Mouse (Mus musculus): ENCODE data around the gene Dvl1. TPM values are rescaled to one million over a fixed set of nuclear protein-coding genes. Genes with fewer than 3 reads are reported as not detected.

The Dvl1 gene
- polyA plus RNA-seq, 1 experiment from 2014 or later, result 11.0 TPM

GRCm38 (mm10) chr4:155837404-155838010, 9.7 kb upstream of the Dvl1 start:
- Histone ChIP-seq H3K4me3 (ENCODE audit: low read depth, low read length) (no peak overlapping the region), H3K36me3 (ENCODE audit: control insufficient read depth, insufficient read depth, low read length) (0 out of 2 replicates have a peak, but pooled peaks cover 5% of the 10 kb centered on the region), H3K9ac (ENCODE audit: low read depth, low read length) (no peak overlapping the region), H3K27ac (ENCODE audit: low read depth, low read length) (0 out of 2 replicates have a peak overlapping the region, but pooled peaks have one; percentile 8), H3K4me1 (replicated peaks; ENCODE audit: control insufficient read depth, insufficient read depth, low read length) (peaks cover 39% of the 10 kb centered on the region), H3K4me2 (no peak overlapping the region), H3K9me3 (ENCODE audit: control insufficient read depth, low read length) (no peaks in the 10 kb centered on the region), H3K27me3 (replicated peaks; ENCODE audit: control insufficient read depth, insufficient read depth, low read length) (peaks cover 8% of the 10 kb centered on the region)
- WGBS, result 41% methylated on average over 11 of the region's 11 CpGs
- ATAC-seq (replicated peaks; ENCODE audit: low FRiP score) (no peak), DNase-seq (ENCODE audit: low spot score) (no peak)

GRCm38 (mm10) chr4:155838187-155839153, 8.7 kb upstream of the Dvl1 start:
- no peak for DNase-seq (ENCODE audit: low spot score)
- H3K36me3 ChIP-seq (ENCODE audit: control insufficient read depth, insufficient read depth, low read length), result 0 out of 2 replicates have a peak, but pooled peaks cover 5% of the 10 kb centered on the region
- WGBS, result 46% methylated on average over 8 of the region's 8 CpGs
- ATAC-seq (replicated peaks; ENCODE audit: low FRiP score), result no peak
- H3K4me3 ChIP-seq (ENCODE audit: low read depth, low read length), result no peak overlapping the region
- H3K9me3 ChIP-seq (ENCODE audit: control insufficient read depth, low read length), result no peaks in the 10 kb centered on the region
- peaks cover 8% of the 10 kb centered on the region for H3K27me3 ChIP-seq (replicated peaks; ENCODE audit: control insufficient read depth, insufficient read depth, low read length)
- peaks cover 32% of the 10 kb centered on the region for H3K4me1 ChIP-seq (replicated peaks; ENCODE audit: control insufficient read depth, insufficient read depth, low read length)
- no peak overlapping the region for H3K4me2 ChIP-seq
- H3K27ac ChIP-seq (ENCODE audit: low read depth, low read length), result no peak overlapping the region
- H3K9ac ChIP-seq (ENCODE audit: low read depth, low read length), result no peak overlapping the region

- ATAC-seq (replicated peaks; ENCODE audit: low FRiP score) (peak; percentile 60), DNase-seq (ENCODE audit: low spot score) (peak; percentile 71)
- no peak within 1 kb of the TSS for H3K27ac ChIP-seq (ENCODE audit: low read depth, low read length)
- 8% methylated on average over 16 of the region's 16 CpGs for WGBS
- H3K4me1 ChIP-seq (replicated peaks; ENCODE audit: control insufficient read depth, insufficient read depth, low read length), result peaks cover 24% of the 10 kb centered on the region
- 0 out of 2 replicates have a peak, but pooled peaks cover 3% of the 10 kb centered on the region for H3K36me3 ChIP-seq (ENCODE audit: control insufficient read depth, insufficient read depth, low read length)
- peaks cover 8% of the 10 kb centered on the region for H3K27me3 ChIP-seq (replicated peaks; ENCODE audit: control insufficient read depth, insufficient read depth, low read length)
- peak within 1 kb of the TSS; percentile 59 for H3K4me3 ChIP-seq (ENCODE audit: low read depth, low read length)
- H3K9ac ChIP-seq (ENCODE audit: low read depth, low read length), result peak within 1 kb of the TSS; percentile 35
- no peaks in the 10 kb centered on the region for H3K9me3 ChIP-seq (ENCODE audit: control insufficient read depth, low read length)
- peak within 1 kb of the TSS; percentile 98 for H3K4me2 ChIP-seq
Observed at GRCm38 (mm10) chr4:155839483-155839910, 7.7 kb upstream of the Dvl1 start, which contains the start of gene Mxra8. Mxra8 (plus strand) TSS chr4:155839680.

- Histone ChIP-seq H3K27me3 (replicated peaks; ENCODE audit: control insufficient read depth, insufficient read depth, low read length) (peaks cover 8% of the 10 kb centered on the region), H3K36me3 (ENCODE audit: control insufficient read depth, insufficient read depth, low read length) (0 out of 2 replicates have a peak, but pooled peaks cover 3% of the 10 kb centered on the region), H3K27ac (ENCODE audit: low read depth, low read length) (no peak overlapping the region), H3K9ac (ENCODE audit: low read depth, low read length) (peak overlapping the region; percentile 70), H3K4me3 (ENCODE audit: low read depth, low read length) (peak overlapping the region; percentile 59), H3K4me2 (peak overlapping the region; percentile 98), H3K9me3 (ENCODE audit: control insufficient read depth, low read length) (no peaks in the 10 kb centered on the region), H3K4me1 (replicated peaks; ENCODE audit: control insufficient read depth, insufficient read depth, low read length) (peaks cover 24% of the 10 kb centered on the region)
- peak; percentile 29; the same call in 1 of the 2 replicates for ATAC-seq (replicated peaks; ENCODE audit: low FRiP score)
- 17% methylated on average over 8 of the region's 8 CpGs for WGBS
- no peak for DNase-seq (ENCODE audit: low spot score)
Observed at GRCm38 (mm10) chr4:155840076-155841002, 6.9 kb upstream of the Dvl1 start.

GRCm38 (mm10) chr4:155841003-155841454, 6.2 kb upstream of the Dvl1 start:
- H3K9me3 ChIP-seq (ENCODE audit: control insufficient read depth, low read length), result no peaks in the 10 kb centered on the region
- H3K4me2 ChIP-seq, result peak overlapping the region; percentile 98
- H3K36me3 ChIP-seq (ENCODE audit: control insufficient read depth, insufficient read depth, low read length), result 0 out of 2 replicates have a peak, but pooled peaks cover 3% of the 10 kb centered on the region
- peak; percentile 82 for ATAC-seq (replicated peaks; ENCODE audit: low FRiP score)
- H3K4me3 ChIP-seq (ENCODE audit: low read depth, low read length), result peak overlapping the region; percentile 59
- DNase-seq (ENCODE audit: low spot score), result peak; percentile 61
- H3K4me1 ChIP-seq (replicated peaks; ENCODE audit: control insufficient read depth, insufficient read depth, low read length), result peaks cover 24% of the 10 kb centered on the region
- WGBS, result 1% methylated on average over 32 of the region's 32 CpGs
- peak overlapping the region; percentile 70 for H3K9ac ChIP-seq (ENCODE audit: low read depth, low read length)
- peaks cover 8% of the 10 kb centered on the region for H3K27me3 ChIP-seq (replicated peaks; ENCODE audit: control insufficient read depth, insufficient read depth, low read length)
- H3K27ac ChIP-seq (ENCODE audit: low read depth, low read length), result no peak overlapping the region

- Histone ChIP-seq H3K4me1 (replicated peaks; ENCODE audit: control insufficient read depth, insufficient read depth, low read length) (peaks cover 28% of the 10 kb centered on the region), H3K9ac (ENCODE audit: low read depth, low read length) (no peak overlapping the region), H3K27ac (ENCODE audit: low read depth, low read length) (no peak overlapping the region), H3K27me3 (replicated peaks; ENCODE audit: control insufficient read depth, insufficient read depth, low read length) (peaks cover 8% of the 10 kb centered on the region), H3K36me3 (ENCODE audit: control insufficient read depth, insufficient read depth, low read length) (0 out of 2 replicates have a peak, but pooled peaks cover 3% of the 10 kb centered on the region), H3K4me2 (peak overlapping the region; percentile 98), H3K4me3 (ENCODE audit: low read depth, low read length) (peak overlapping the region; percentile 59), H3K9me3 (ENCODE audit: control insufficient read depth, low read length) (no peaks in the 10 kb centered on the region)
- WGBS, result 38% methylated on average over 38 of the region's 38 CpGs
- ATAC-seq (replicated peaks; ENCODE audit: low FRiP score) (no peak), DNase-seq (ENCODE audit: low spot score) (no peak)
Observed at GRCm38 (mm10) chr4:155841651-155842270, 5.4 kb upstream of the Dvl1 start.

GRCm38 (mm10) chr4:155843231-155843630, 4.0 kb upstream of the Dvl1 start:
- Histone ChIP-seq H3K4me1 (replicated peaks; ENCODE audit: control insufficient read depth, insufficient read depth, low read length) (peaks cover 32% of the 10 kb centered on the region), H3K4me2 (no peak overlapping the region)
- no peak for ATAC-seq (replicated peaks; ENCODE audit: low FRiP score)

More at GRCm38 (mm10) chr4:155843231-155843630, 4.0 kb upstream of the Dvl1 start:
- peaks cover 8% of the 10 kb centered on the region for H3K27me3 ChIP-seq (replicated peaks; ENCODE audit: control insufficient read depth, insufficient read depth, low read length)
- no peak overlapping the region for H3K9ac ChIP-seq (ENCODE audit: low read depth, low read length)
- no peak overlapping the region for H3K27ac ChIP-seq (ENCODE audit: low read depth, low read length)
- H3K9me3 ChIP-seq (ENCODE audit: control insufficient read depth, low read length), result no peaks in the 10 kb centered on the region
- DNase-seq (ENCODE audit: low spot score), result no peak
- H3K4me3 ChIP-seq (ENCODE audit: low read depth, low read length), result no peak overlapping the region
- WGBS, result 86% methylated on average over 5 of the region's 5 CpGs
- 0 out of 2 replicates have a peak, but pooled peaks cover 3% of the 10 kb centered on the region for H3K36me3 ChIP-seq (ENCODE audit: control insufficient read depth, insufficient read depth, low read length)

Measured in liver, embryonic 11.5 days (tissue).